Mouse (Mus musculus): ENCODE results near the gene Fbxw10.

DNA sequence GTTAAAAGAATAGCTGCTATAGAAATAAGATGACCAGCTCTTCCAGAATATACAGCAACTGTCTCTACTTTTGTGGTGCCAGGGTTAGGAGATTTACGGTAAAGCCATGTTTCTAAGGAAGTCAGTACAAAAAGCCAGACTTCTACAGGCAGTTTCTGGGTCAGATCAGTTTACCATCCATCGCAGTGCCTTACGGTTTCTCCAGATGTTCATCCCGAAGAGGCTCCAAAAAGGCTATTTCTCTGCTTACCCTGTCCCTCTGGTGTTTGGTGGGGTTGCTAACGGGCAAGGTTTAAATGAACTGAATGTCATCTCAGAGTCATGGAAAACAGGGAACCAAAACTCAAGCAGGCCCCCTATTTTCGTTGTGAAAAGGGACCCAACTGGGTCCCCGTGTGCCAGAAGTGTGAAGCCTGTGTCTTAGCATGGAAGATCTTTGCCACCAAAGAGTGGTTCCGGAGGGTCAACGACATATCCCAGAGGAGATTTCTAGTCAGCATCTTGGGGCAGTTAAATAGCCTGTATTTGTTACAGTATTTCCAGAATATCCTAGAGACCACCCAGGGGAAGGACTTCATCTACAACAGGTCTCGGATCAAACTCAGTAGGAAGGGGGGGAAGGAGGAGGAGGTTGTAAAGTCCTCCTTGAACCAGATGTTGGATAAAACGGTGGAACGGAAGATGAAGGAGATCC is at the start of gene Fbxw10:
- TF ChIP-seq CTCF (IDR thresholded peaks at IDR 0.05; ENCODE audit: low read depth, low read length), result no peak
- TF ChIP-seq GATA1 (IDR thresholded peaks at IDR 0.05; ENCODE audit: borderline replicate concordance, low read length), result no peak

Data from G1E (cell line).